Mouse (Mus musculus) MEL (cell line): ENCODE measurements around the gene Camk2b.

ENCODE experiments used
- CHD1 ChIP-seq: IDR thresholded peaks from 2 replicates; pipeline ENCODE4 v1.6.1; 2012; ENCODE audit warnings: low read depth, mild to moderate bottlenecking, inconsistent platforms, low read length, improper control_type of control experiment
- CTCF ChIP-seq, 3 experiments: IDR thresholded peaks in 2 of 3; conservative IDR thresholded peaks in 1 of 3; 2 replicates each; pipeline ENCODE4 v1.5.1; 2011 to 2012; ENCODE audit warnings: low read length in 3 of 3, low read depth in 2 of 3, mild to moderate bottlenecking in 2 of 3, improper control_type of control experiment in 1 of 3, inconsistent platforms in 1 of 3, mixed read lengths in 1 of 3, moderate library complexity in 1 of 3; ENCODE audit not compliant: control insufficient read depth in 1 of 3, insufficient read depth in 1 of 3, poor library complexity in 1 of 3, severe bottlenecking in 1 of 3
- E2F4 ChIP-seq: IDR thresholded peaks from 2 replicates; pipeline ENCODE4 v1.6.1; 2011; ENCODE audit warnings: low read depth, low read length, improper control_type of control experiment, borderline replicate concordance
- JUND ChIP-seq: IDR thresholded peaks from 2 replicates; pipeline ENCODE4 v1.6.1; 2011; ENCODE audit warnings: low read depth, mild to moderate bottlenecking, improper control_type of control experiment, low read length
- MAFK ChIP-seq: IDR thresholded peaks from 2 replicates; pipeline ENCODE4 v1.6.1; 2011; ENCODE audit warnings: low read depth, mild to moderate bottlenecking, low read length, improper control_type of control experiment, borderline replicate concordance
- POLR2A ChIP-seq, 2 experiments: IDR thresholded peaks; 2 replicates each; pipeline ENCODE4 v1.6.1; 2011 to 2012; ENCODE audit warnings: low read length in 2 of 2, mild to moderate bottlenecking in 2 of 2, control low read depth in 1 of 2, improper control_type of control experiment in 1 of 2, low read depth in 1 of 2, moderate library complexity in 1 of 2; ENCODE audit not compliant: control insufficient read depth in 1 of 2, insufficient read depth in 1 of 2, poor library complexity in 1 of 2
- TAL1 ChIP-seq: IDR thresholded peaks from 2 replicates; pipeline ENCODE4 v1.6.1; 2012; ENCODE audit warnings: mild to moderate bottlenecking, inconsistent platforms, low read length, moderate library complexity, mixed read lengths

- TF ChIP-seq JUND (no peak), CTCF (IDR thresholded peaks at IDR 0.05 in 2 of 3, conservative IDR thresholded peaks at IDR 0.05 in 1 of 3; ENCODE audit: control insufficient read depth in 1 of 3, insufficient read depth in 1 of 3, low read depth in 2 of 3, low read length in 3 of 3, poor library complexity in 1 of 3, severe bottlenecking in 1 of 3) (no peak), CHD1 (no peak), MAFK (no peak), TAL1 (no peak), E2F4 (no peak), POLR2A (IDR thresholded peaks at IDR 0.05; ENCODE audit: control insufficient read depth in 1 of 2, insufficient read depth in 1 of 2, low read depth in 1 of 2, low read length in 2 of 2, poor library complexity in 1 of 2) (no peak)
These were observed 43.8 kb upstream of the Camk2b start for GRCm38 (mm10) chr11:6109990-6110389.
